Mouse (Mus musculus) monocyte, adult 5-6 weeks (primary cell): ENCODE data around the gene Rcc2. TPM values are rescaled to one million over a fixed set of nuclear protein-coding genes. Genes with fewer than 3 reads are reported as not detected.

Source experiments
- ATAC-seq: fragments of 153-309, 156-312 bp; replicated peaks from 2 replicates; pipeline ENCODE4 v1.8.0; 2017; ENCODE audit warnings: mild to moderate bottlenecking; ENCODE audit not compliant: low TSS enrichment, insufficient number of reproducible peaks, severe bottlenecking, poor library complexity, low FRiP score
- total RNA-seq: library from RNA; stranded (forward); fragments of 200-1000, 200-491, 200-594 nt; gene quantifications from 3 replicates; pipeline ENCODE4 v1.2.3, GENCODE M21; 2017

Rcc2 gene
- total RNA-seq, 1 experiment from 2014 or later, result 37.9 TPM

GRCm38 (mm10) chr4:140703636-140704035, 3.3 kb downstream of the Rcc2 start:
- no peak for ATAC-seq

- ATAC-seq, result no peak
Measured at GRCm38 (mm10) chr4:140704166-140704565, 3.8 kb downstream of the Rcc2 start.

- no peak for ATAC-seq
Measured at GRCm38 (mm10) chr4:140707615-140708014, 7.3 kb downstream of the Rcc2 start.

- no peak for ATAC-seq
Measured at GRCm38 (mm10) chr4:140708297-140708927, 8.1 kb downstream of the Rcc2 start.

GRCm38 (mm10) chr4:140709111-140709510, 8.8 kb downstream of the Rcc2 start:
- ATAC-seq, result no peak

- no peak for ATAC-seq
Measured at GRCm38 (mm10) chr4:140709617-140710016, 9.3 kb downstream of the Rcc2 start.

GRCm38 (mm10) chr4:140710781-140711180, 10.4 kb downstream of the Rcc2 start:
- no peak for ATAC-seq

- no peak for ATAC-seq
Measured at GRCm38 (mm10) chr4:140711360-140711759, 11.0 kb downstream of the Rcc2 start.

GRCm38 (mm10) chr4:140713480-140714365, 13.4 kb downstream of the Rcc2 start:
- peak; percentile 70 for ATAC-seq

GRCm38 (mm10) chr4:140714586-140714985, 14.2 kb downstream of the Rcc2 start:
- no peak for ATAC-seq

GRCm38 (mm10) chr4:140716994-140717393, 16.7 kb downstream of the Rcc2 start:
- ATAC-seq, result no peak

GRCm38 (mm10) chr4:140718436-140718835, 18.1 kb downstream of the Rcc2 start:
- no peak for ATAC-seq

GRCm38 (mm10) chr4:140720091-140720490, 19.8 kb downstream of the Rcc2 start:
- no peak for ATAC-seq

GRCm38 (mm10) chr4:140721968-140722490, 21.7 kb downstream of the Rcc2 start:
- ATAC-seq, result no peak

GRCm38 (mm10) chr4:140722710-140723109, 22.4 kb downstream of the Rcc2 start:
- no peak for ATAC-seq

GRCm38 (mm10) chr4:140723192-140723591, 22.9 kb downstream of the Rcc2 start:
- ATAC-seq, result no peak

GRCm38 (mm10) chr4:140723801-140724200, 23.5 kb downstream of the Rcc2 start:
- peak; percentile 47; the same call in 1 of the 2 replicates for ATAC-seq

GRCm38 (mm10) chr4:140724739-140725138, 24.4 kb downstream of the Rcc2 start:
- ATAC-seq, result no peak

GRCm38 (mm10) chr4:140726907-140727306, 26.6 kb downstream of the Rcc2 start:
- ATAC-seq, result no peak

GRCm38 (mm10) chr4:140731654-140732053, 31.3 kb downstream of the Rcc2 start:
- no peak; the same call in 1 of the 2 replicates for ATAC-seq
